Mouse (Mus musculus) forebrain, postnatal 0 days (tissue): Measurements from ENCODE around the gene Ippk. TPM values are rescaled to one million over a fixed set of nuclear protein-coding genes. Genes with fewer than 3 reads are reported as not detected.

Source experiments
- ATAC-seq: fragments of 200-750 bp; cut with Nextera tagmentation; 2 replicates; pipeline ENCODE4 v1.8.0; 2017; ENCODE audit warnings: mild to moderate bottlenecking, moderate library complexity
- DNase-seq: peaks from one replicate; pipeline ENCODE4 v3.0.0-alpha.2; 2015
- H3K27ac ChIP-seq: fragments of 300-500 bp; sonication (generic); 2 replicates; pipeline ENCODE4 v1.5.1; 2014; ENCODE audit warnings: low read depth, mild to moderate bottlenecking, antibody characterized with exemption, low read length, moderate library complexity, mixed read lengths
- H3K27me3 ChIP-seq: fragments of 300-500 bp; sonication (generic); 2 replicates; pipeline ENCODE4 v1.6.1; 2014; ENCODE audit warnings: mild to moderate bottlenecking, low read length, mixed read lengths; ENCODE audit not compliant: insufficient read depth
- H3K36me3 ChIP-seq: fragments of 300-500 bp; sonication (generic); 2 replicates; pipeline ENCODE4 v1.6.1; 2014; ENCODE audit warnings: mild to moderate bottlenecking, moderate library complexity; ENCODE audit not compliant: insufficient read depth
- H3K4me1 ChIP-seq: fragments of 300-500 bp; sonication (generic); 2 replicates; pipeline ENCODE4 v1.6.1; 2014; ENCODE audit warnings: antibody characterized with exemption; ENCODE audit not compliant: insufficient read depth
- H3K4me2 ChIP-seq: fragments of 300-500 bp; sonication (generic); 2 replicates; pipeline ENCODE4 v1.6.1; 2014; ENCODE audit warnings: low read depth, mild to moderate bottlenecking, moderate library complexity
- H3K4me3 ChIP-seq: fragments of 300-500 bp; sonication (generic); 2 replicates; pipeline ENCODE4 v1.5.1; 2014; ENCODE audit warnings: low read depth, low read length, mixed read lengths
- H3K9ac ChIP-seq: fragments of 300-500 bp; sonication (generic); 2 replicates; pipeline ENCODE4 v1.6.1; 2014; ENCODE audit warnings: mild to moderate bottlenecking
- H3K9me3 ChIP-seq: fragments of 300-500 bp; sonication (generic); 2 replicates; pipeline ENCODE4 v1.6.1; 2016; ENCODE audit warnings: low read length
- CTCF ChIP-seq: sonication (generic); IDR thresholded peaks from 2 replicates; pipeline ENCODE4 v1.5.1; 2016; ENCODE audit warnings: antibody characterized with exemption, control low read depth, low read depth
- WGBS: fragments of 180-500 bp; shearing (Covaris S2); extraction: QIAGEN DNeasy Blood & Tissue Kit; methylation state at CpG from one replicate; pipeline ENCODE4 v1.1.7; 2014; 5-methylcytosine and 5-hydroxymethylcytosine counted together
- polyA plus RNA-seq: library from polyadenylated mRNA; unstranded; fragments of >200 nt; fragmentation: Nextera tagmentation; extraction: Ambion mirVana; gene quantifications from 2 replicates; pipeline ENCODE4 v1.2.1, GENCODE M21; 2015
- total RNA-seq: library from RNA; depleted of rRNA; stranded (reverse); fragments of >200 nt; gene quantifications from 2 replicates; pipeline ENCODE4 v1.2.3, GENCODE M21; 2014

Gene Ippk
- total and polyA plus RNA-seq, 2 experiments from 2014 or later: 11.7 to 15.9 TPM

DNA sequence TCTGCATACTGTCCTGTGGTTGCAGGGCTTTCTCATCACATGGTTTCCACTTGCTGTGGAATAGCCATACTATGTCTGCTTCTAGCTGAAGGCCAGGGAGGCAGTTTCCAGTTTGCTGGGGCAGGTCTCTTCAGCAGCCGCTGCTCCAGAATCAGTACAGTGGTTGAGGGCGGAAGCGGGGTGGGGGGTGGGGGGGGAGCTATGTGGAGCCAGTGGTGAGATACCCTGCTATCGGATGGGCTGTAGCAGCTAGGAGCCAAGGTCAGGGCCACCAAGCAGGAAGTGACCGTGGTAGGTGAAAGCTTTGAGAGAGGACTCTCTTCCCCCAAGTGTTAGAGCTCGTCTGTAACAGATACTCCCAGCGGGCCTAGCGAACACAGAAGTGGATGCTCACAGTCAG is 22.9 kb upstream of the Ippk start:
- Histone ChIP-seq H3K36me3 (no peaks in the 10 kb centered on the region), H3K4me1 (no peaks in the 10 kb centered on the region), H3K4me2 (no peak overlapping the region), H3K27ac (no peak overlapping the region), H3K9me3 (no peaks in the 10 kb centered on the region), H3K27me3 (no peaks in the 10 kb centered on the region), H3K4me3 (no peak overlapping the region), H3K9ac (no peak overlapping the region)
- WGBS: 91% methylated on average over 8 of the region's 8 CpGs
- DNase-seq: no peak
- ATAC-seq: 0 out of 2 replicates have a peak, but pooled peaks have one; percentile 25
- no peak for TF ChIP-seq CTCF

DNA sequence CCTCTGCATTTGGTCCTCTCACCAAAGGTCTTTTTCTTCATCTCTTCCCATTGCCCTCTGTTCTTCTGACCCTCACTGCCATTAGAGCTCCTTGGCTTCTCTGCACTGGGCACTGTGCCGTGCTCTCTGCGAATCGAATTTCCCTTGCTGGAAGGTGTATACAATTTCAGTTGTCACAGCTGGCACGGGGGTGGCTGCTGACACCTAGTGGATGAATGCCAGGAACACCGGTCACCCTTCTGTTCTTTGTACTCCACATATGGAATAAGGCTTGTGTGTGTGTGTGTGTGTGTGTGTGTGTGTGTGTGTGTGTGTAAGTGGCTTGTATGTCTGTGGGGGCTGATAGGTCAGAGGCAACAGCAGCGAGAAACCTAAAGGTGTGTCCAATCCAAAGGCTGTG is 20.9 kb upstream of the Ippk start:
- no peak overlapping the region for H3K27ac ChIP-seq
- H3K27me3 ChIP-seq: no peaks in the 10 kb centered on the region
- H3K4me1 ChIP-seq: no peaks in the 10 kb centered on the region
- DNase-seq (peak; percentile 62), ATAC-seq (peak; percentile 82)
- H3K4me2 ChIP-seq: no peak overlapping the region
- no peaks in the 10 kb centered on the region for H3K36me3 ChIP-seq
- no peak overlapping the region for H3K9ac ChIP-seq
- peak; percentile 69 for TF ChIP-seq CTCF
- 42% methylated on average over 6 of the region's 6 CpGs for WGBS
- H3K9me3 ChIP-seq: no peaks in the 10 kb centered on the region
- no peak overlapping the region for H3K4me3 ChIP-seq

DNA sequence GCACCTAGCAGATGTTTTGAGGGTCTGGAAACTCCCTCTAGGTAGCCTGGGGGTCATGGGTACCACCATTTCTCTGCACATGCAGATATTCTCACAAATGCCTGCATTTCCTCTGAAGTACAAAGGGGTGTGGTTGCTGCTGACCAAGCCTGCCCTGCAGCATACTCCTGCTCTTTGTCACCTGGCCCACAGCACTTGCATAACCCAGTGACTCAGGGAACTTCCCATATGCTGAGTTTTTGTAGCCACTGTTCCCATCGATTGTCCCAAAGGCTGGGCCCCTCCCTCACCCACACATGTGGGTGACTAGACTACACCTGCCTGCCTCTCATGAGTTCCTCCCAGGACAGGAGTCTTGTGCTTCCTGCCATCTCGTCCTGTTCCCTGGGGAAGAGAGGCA is 18.4 kb upstream of the Ippk start:
- WGBS: 68% methylated on average over 2 of the region's 2 CpGs
- Histone ChIP-seq H3K36me3 (no peaks in the 10 kb centered on the region), H3K4me3 (no peak overlapping the region), H3K9ac (no peak overlapping the region), H3K4me1 (no peaks in the 10 kb centered on the region), H3K9me3 (no peaks in the 10 kb centered on the region), H3K4me2 (no peak overlapping the region), H3K27me3 (no peaks in the 10 kb centered on the region), H3K27ac (no peak overlapping the region)
- ATAC-seq: no peak
- no peak for DNase-seq
- TF ChIP-seq CTCF: no peak

DNA sequence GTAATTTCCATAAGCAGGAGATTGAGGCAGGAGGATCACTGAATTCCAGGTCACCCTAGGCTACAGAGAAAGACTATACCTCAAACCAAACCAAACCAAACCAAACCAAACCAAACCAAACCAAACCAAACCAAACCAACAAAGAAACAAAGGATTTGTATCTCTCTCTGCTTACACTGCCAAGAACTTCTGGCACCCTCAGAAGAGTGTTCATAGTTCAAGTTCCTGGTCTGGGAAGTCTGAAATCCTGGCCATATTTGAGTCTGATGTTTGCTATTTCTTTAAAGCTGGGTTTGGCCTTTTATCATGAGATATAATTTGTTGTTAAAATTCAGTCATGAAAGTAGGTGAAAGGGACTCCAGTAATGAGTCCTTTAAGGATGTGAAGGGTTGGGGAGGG is 13.3 kb upstream of the Ippk start:
- Histone ChIP-seq H3K36me3 (no peaks in the 10 kb centered on the region), H3K27ac (no peak overlapping the region), H3K4me3 (no peak overlapping the region), H3K4me2 (no peak overlapping the region), H3K4me1 (no peaks in the 10 kb centered on the region), H3K9me3 (no peaks in the 10 kb centered on the region), H3K9ac (no peak overlapping the region), H3K27me3 (no peaks in the 10 kb centered on the region)
- no peak for TF ChIP-seq CTCF
- ATAC-seq (no peak), DNase-seq (no peak)

DNA sequence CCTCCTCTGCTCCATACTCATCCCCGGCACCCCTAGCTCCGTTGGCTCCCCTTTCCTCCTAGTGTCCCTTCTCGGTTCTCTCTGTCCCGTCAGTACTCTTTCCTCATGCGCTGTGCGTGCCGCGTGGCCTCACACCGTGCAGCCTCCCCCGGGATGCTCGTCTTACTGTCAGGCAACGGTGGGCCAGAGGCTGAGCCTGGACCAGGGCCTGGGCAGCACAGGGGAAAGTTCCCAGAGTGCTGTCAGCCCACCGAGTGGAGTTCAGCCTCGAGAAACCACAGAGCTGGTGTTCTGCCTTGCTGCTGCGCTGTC is 513 bp downstream of the Ippk start:
- ATAC-seq (no peak), DNase-seq (no peak)
- TF ChIP-seq CTCF: no peak
- H3K9ac ChIP-seq: peak overlapping the region; percentile 81
- no peaks in the 10 kb centered on the region for H3K27me3 ChIP-seq
- peak overlapping the region; percentile 73 for H3K4me3 ChIP-seq
- no peaks in the 10 kb centered on the region for H3K9me3 ChIP-seq
- peak overlapping the region; percentile 95 for H3K4me2 ChIP-seq
- no peaks in the 10 kb centered on the region for H3K36me3 ChIP-seq
- peak overlapping the region; percentile 73 for H3K27ac ChIP-seq
- WGBS: under 1% methylated on average over 15 of the region's 15 CpGs
- peaks cover 20% of the 10 kb centered on the region for H3K4me1 ChIP-seq

DNA sequence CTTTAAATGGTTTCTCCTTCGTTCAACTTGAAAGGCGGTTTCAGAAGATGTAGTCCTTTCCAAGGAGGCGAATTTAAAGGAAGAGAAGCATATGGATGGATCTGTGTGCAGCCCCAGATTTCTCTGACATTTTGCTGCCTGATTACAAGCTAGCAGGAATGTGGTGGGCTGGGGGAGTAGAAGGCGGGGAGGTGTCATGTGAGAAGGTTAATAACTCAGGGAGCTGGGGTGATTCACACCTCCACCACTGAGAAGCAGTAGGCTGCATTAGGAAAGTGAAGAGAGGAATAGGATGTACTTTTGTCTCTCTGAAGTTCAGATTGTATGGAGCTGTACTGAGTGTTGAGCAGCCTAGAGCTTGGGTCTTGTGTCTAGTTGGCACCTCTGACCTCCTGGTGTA is 910 bp downstream of the Ippk start:
- Histone ChIP-seq H3K27me3 (no peaks in the 10 kb centered on the region), H3K4me3 (peak overlapping the region; percentile 73), H3K27ac (no peak overlapping the region), H3K9me3 (no peaks in the 10 kb centered on the region), H3K9ac (peak overlapping the region; percentile 81), H3K4me2 (peak overlapping the region; percentile 95), H3K36me3 (no peaks in the 10 kb centered on the region), H3K4me1 (peaks cover 20% of the 10 kb centered on the region)
- WGBS: 34% methylated on average over 4 of the region's 4 CpGs
- TF ChIP-seq CTCF: no peak
- no peak for DNase-seq
- no peak for ATAC-seq

DNA sequence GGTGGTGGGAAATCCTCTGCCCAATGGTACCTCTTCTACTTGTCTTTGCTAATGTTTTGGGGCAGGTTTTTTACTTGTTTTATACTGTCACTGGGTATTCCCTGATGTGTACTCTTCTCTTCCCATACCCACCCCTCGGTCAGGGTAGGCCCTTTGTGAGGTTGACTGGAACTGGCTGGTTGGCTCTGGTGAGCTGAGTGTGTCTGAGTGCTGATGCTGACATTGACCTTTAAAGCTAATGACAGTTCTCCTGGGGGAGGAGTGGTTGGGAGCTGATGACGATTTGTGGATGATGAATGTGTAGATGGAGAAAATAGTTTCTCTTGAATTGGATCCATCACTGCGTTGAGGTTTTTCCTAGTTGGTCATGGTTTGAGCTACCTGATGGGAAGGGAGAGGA is 5.7 kb downstream of the Ippk start:
- H3K27ac ChIP-seq: no peak overlapping the region
- H3K4me1 ChIP-seq: peaks cover 14% of the 10 kb centered on the region
- no peaks in the 10 kb centered on the region for H3K36me3 ChIP-seq
- DNase-seq (no peak), ATAC-seq (no peak)
- no peaks in the 10 kb centered on the region for H3K27me3 ChIP-seq
- no peak overlapping the region for H3K4me2 ChIP-seq
- 91% methylated on average over 3 of the region's 3 CpGs for WGBS
- no peak overlapping the region for H3K9ac ChIP-seq
- no peak overlapping the region for H3K4me3 ChIP-seq
- H3K9me3 ChIP-seq: no peaks in the 10 kb centered on the region
- no peak for TF ChIP-seq CTCF

DNA sequence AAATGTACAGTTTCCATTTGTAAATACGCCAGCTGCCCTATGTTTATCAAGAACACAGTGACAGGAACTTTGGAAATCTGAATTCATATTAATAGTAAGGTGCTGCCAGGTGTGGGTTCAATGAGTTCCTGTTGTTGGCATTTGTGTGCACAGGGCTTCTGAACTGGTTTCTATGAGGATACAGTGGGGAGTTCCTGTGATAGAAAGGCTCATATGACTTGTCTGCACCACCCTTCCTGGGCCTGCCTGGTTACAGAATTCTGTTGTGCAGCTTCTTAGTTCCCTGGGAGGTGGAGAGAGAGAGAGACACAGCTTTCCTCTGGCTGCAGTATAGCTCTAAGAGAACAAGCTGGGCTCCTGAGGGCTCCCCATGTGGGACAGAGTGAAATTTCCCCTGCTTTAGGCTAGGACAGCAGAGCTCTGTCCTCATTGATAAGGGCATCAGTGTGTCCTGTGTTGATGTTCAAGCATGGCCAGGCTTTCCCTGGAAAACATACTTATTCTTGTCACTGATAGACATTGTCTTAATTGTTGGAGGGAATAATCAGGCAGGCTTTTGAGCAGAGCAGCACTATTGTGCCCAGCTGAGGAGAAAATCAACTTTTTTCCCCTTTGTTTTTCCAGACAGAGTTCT is 7.1 kb downstream of the Ippk start:
- Histone ChIP-seq H3K4me3 (no peak overlapping the region), H3K27ac (no peak overlapping the region), H3K9ac (no peak overlapping the region), H3K4me1 (peaks cover 4% of the 10 kb centered on the region; the same call in 1 of the 2 replicates), H3K27me3 (no peaks in the 10 kb centered on the region), H3K9me3 (no peaks in the 10 kb centered on the region), H3K4me2 (no peak overlapping the region), H3K36me3 (peaks cover 10% of the 10 kb centered on the region; the same call in 1 of the 2 replicates)
- 98% methylated on average over 1 of the region's 1 CpGs for WGBS
- DNase-seq: no peak
- 0 out of 2 replicates have a peak, but pooled peaks have one; percentile 12 for ATAC-seq
- no peak for TF ChIP-seq CTCF
